Mouse (Mus musculus) cortical plate, adult 2 months (tissue): ENCODE results near the gene Dynll2.

ENCODE experiments used
- CTCF ChIP-seq: fragments of 200-500 bp; IDR thresholded peaks from 2 replicates; pipeline ENCODE4 v1.5.1; 2011; ENCODE audit warnings: mild to moderate bottlenecking, control low read depth, low read length; ENCODE audit not compliant: insufficient read depth; ENCODE audit errors: extremely low read depth
- POLR2A ChIP-seq: fragments of 200-500 bp; IDR thresholded peaks from 2 replicates; pipeline ENCODE4 v1.6.1; 2011; ENCODE audit warnings: mild to moderate bottlenecking, low read length, control low read depth; ENCODE audit not compliant: insufficient read depth; ENCODE audit errors: extremely low read depth

DNA sequence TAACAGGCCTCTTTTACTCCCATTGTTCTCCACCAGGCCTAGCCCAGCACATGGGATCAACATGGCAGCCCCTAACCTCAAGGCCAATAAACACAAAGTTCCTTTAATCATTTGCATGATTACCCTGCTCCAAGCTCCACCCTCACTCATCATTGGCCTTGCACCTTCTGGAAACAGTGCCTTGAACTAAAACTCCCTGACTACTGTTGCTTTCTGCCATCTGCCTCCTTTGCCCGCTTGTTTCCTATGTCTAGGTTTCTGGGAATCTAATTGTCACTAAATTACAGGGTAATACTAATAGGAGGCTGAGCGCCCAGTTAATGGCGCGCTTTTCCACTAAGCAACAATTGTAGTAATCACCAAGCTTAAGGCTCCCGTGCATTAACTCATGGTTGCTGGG is 44.4 kb upstream of the Dynll2 start:
- TF ChIP-seq POLR2A (no peak), CTCF (no peak)
